ENCODE assay signal across 11 mouse cellular contexts in the genomic region with DNA sequence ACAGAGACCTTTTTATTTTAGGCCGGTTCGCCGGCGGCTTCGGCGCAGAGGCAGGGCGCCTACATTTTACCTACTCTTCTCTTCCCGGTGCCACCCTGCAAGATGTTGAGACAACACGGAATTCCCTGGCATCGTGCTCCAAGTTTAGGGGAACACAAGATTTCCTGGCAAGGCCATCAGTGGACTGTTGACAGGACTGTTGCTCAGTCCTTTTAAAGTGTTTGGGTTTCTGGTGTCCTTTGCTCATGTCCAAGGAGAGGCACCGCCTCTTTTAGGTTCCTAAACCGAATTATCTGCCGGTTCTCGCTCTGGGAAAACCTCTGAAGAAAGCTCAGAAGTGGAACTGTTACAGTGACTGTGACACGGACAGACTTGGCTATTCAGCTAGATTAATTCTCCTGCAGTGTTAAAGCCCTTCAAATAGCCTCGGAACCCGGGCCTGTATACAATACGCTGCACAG. TPM values are rescaled to one million over a fixed set of nuclear protein-coding genes. Genes with fewer than 3 reads are reported as not detected.
DNase-seq lines count a peak whose midpoint lies in the region; ATAC-seq and TF ChIP-seq lines count a peak whose summit lies in the region.
"Had no signal": no experiment of that assay in that cellular context is flagged by ENCODE, and none has a peak within 500 bp of the region (broad histone marks: within the 10 kb centered on the region; RNA-seq: fewer than 3 reads in every experiment).

No protein-coding gene starts in this region.

- H3K27me3 ChIP-seq in E14TG2a.4 (ENCODE audit: insufficient read depth, low read length): peaks cover 90% of the 10 kb centered on the region
- peaks cover 44% of the 10 kb centered on the region for H3K27me3 ChIP-seq in forebrain, embryonic 16.5 days (replicated peaks; ENCODE audit: control insufficient read depth, insufficient read depth, low read length)
- peaks cover 5% of the 10 kb centered on the region; the same call in 1 of the 2 replicates for H3K27me3 ChIP-seq in kidney, postnatal 0 days (ENCODE audit: insufficient read depth, low read length)
- peaks cover 49% of the 10 kb centered on the region for H3K27me3 ChIP-seq in midbrain, embryonic 15.5 days (replicated peaks)
- H3K27me3 ChIP-seq: CH12.LX had no signal

- no peaks in the 10 kb centered on the region for H3K9me3 ChIP-seq in E14TG2a.4 (ENCODE audit: low read length)
- no peaks in the 10 kb centered on the region for H3K9me3 ChIP-seq in forebrain, embryonic 16.5 days (ENCODE audit: control insufficient read depth, low read length)
- no peaks in the 10 kb centered on the region for H3K9me3 ChIP-seq in kidney, postnatal 0 days (replicated peaks; ENCODE audit: low read length)
- no peaks in the 10 kb centered on the region for H3K9me3 ChIP-seq in midbrain, embryonic 15.5 days

- peak overlapping the region; percentile 93 for H3K4me2 ChIP-seq in forebrain, embryonic 16.5 days (ENCODE audit: low read length)
- peak overlapping the region; percentile 67 for H3K4me2 ChIP-seq in kidney, postnatal 0 days (ENCODE audit: low read length)
- H3K4me2 ChIP-seq in midbrain, embryonic 15.5 days: peak overlapping the region; percentile 97

- peak overlapping the region; percentile 78 for H3K4me3 ChIP-seq in E14TG2a.4 (replicated peaks; ENCODE audit: low read length)
- H3K4me3 ChIP-seq in forebrain, embryonic 16.5 days (replicated peaks; ENCODE audit: low read length): peak overlapping the region; percentile 54
- peak overlapping the region; percentile 67 for H3K4me3 ChIP-seq in kidney, postnatal 0 days (replicated peaks; ENCODE audit: low read depth, low read length)
- peak overlapping the region; percentile 50 for H3K4me3 ChIP-seq in midbrain, embryonic 15.5 days
- H3K4me3 ChIP-seq: erythroblast, embryonic 14.5 days had no signal

- peak; percentile 42 for DNase-seq in gastrocnemius, adult 18-20 months (ENCODE audit: low spot score)
- DNase-seq in gastrocnemius, adult 8-10 months (ENCODE audit: low spot score in 2 of 2): no peak
- DNase-seq in kidney, postnatal 0 days (ENCODE audit: low spot score): peak; percentile 57
- DNase-seq in thymus, postnatal 14 days: no peak

- WGBS in forebrain, embryonic 16.5 days: under 1% methylated on average over 18 of the region's 18 CpGs
- 3% methylated on average over 18 of the region's 18 CpGs for WGBS in kidney, postnatal 0 days
- WGBS in midbrain, embryonic 15.5 days: 1% methylated on average over 18 of the region's 18 CpGs

- no peak for ATAC-seq in forebrain, embryonic 16.5 days
- no peak for ATAC-seq in kidney, postnatal 0 days (replicated peaks; ENCODE audit: low FRiP score, low read depth)
- ATAC-seq in midbrain, embryonic 15.5 days (replicated peaks): no peak
- no peak for ATAC-seq in monocyte, adult 5-6 weeks (replicated peaks; ENCODE audit: insufficient number of reproducible peaks, low FRiP score, low TSS enrichment, poor library complexity, severe bottlenecking)

- peaks cover 38% of the 10 kb centered on the region for H3K4me1 ChIP-seq in E14TG2a.4 (replicated peaks; ENCODE audit: low read depth, low read length)
- peaks cover 33% of the 10 kb centered on the region for H3K4me1 ChIP-seq in forebrain, embryonic 16.5 days (replicated peaks; ENCODE audit: control insufficient read depth, insufficient read depth, low read length)
- peaks cover 20% of the 10 kb centered on the region; the same call in 1 of the 2 replicates for H3K4me1 ChIP-seq in kidney, postnatal 0 days (replicated peaks; ENCODE audit: insufficient read depth, low read length)
- H3K4me1 ChIP-seq in midbrain, embryonic 15.5 days: peaks cover 42% of the 10 kb centered on the region

- TF ChIP-seq CTCF in E14TG2a.4 (conservative IDR thresholded peaks at IDR 0.05; ENCODE audit: low read length): no peak
- no peak for TF ChIP-seq CTCF in kidney, postnatal 0 days (IDR thresholded peaks at IDR 0.05; ENCODE audit: low read depth)

- H3K9ac ChIP-seq in forebrain, embryonic 16.5 days (replicated peaks; ENCODE audit: low read depth, low read length): peak overlapping the region; percentile 53
- peak overlapping the region; percentile 89 for H3K9ac ChIP-seq in kidney, postnatal 0 days (ENCODE audit: low read depth, low read length)
- peak overlapping the region; percentile 47 for H3K9ac ChIP-seq in midbrain, embryonic 15.5 days

- H3K36me3 ChIP-seq in E14TG2a.4 (ENCODE audit: insufficient read depth, low read length): no peaks in the 10 kb centered on the region
- H3K36me3 ChIP-seq in forebrain, embryonic 16.5 days (ENCODE audit: control insufficient read depth, insufficient read depth): no peaks in the 10 kb centered on the region
- H3K36me3 ChIP-seq in kidney, postnatal 0 days (ENCODE audit: insufficient read depth, low read length): no peaks in the 10 kb centered on the region
- no peaks in the 10 kb centered on the region for H3K36me3 ChIP-seq in midbrain, embryonic 15.5 days (replicated peaks)

- no peak overlapping the region for H3K27ac ChIP-seq in forebrain, embryonic 16.5 days (ENCODE audit: low read length)
- H3K27ac ChIP-seq in kidney, postnatal 0 days: peak overlapping the region; percentile 96
- H3K27ac ChIP-seq in midbrain, embryonic 15.5 days: peak overlapping the region; percentile 72; the same call in 1 of the 2 replicates

RNA-seq across cellular contexts. Expression of a gene that starts 0.4 kb away (rescaled TPM):
- total RNA-seq in gastrocnemius, adult 18-20 months (2021): 1 to 10 TPM; 1.7 to 2.0 TPM
- 1 to 10 TPM; 1.1 to 1.5 (median 1.3) TPM for total RNA-seq in gastrocnemius, adult 8-10 months (2022)
- polyA plus RNA-seq in forebrain, embryonic 16.5 days (2015; fragmentation: Nextera tagmentation; extraction: Ambion mirVana): 7.4 and 7.7 TPM in 2 replicates
- polyA plus RNA-seq in kidney, postnatal 0 days (2015; fragmentation: Nextera tagmentation; extraction: Ambion mirVana): 76.7 and 77.7 TPM in 2 replicates
- 13.1 and 13.9 TPM in 2 replicates for polyA plus RNA-seq in midbrain, embryonic 15.5 days (2015; fragmentation: Nextera tagmentation; extraction: Ambion mirVana)
- total RNA-seq in monocyte, adult 5-6 weeks (2017): not detected in 3 replicates
- total RNA-seq: CH12.LX; neutrophil, adult 5-6 weeks had no signal
- polyA plus RNA-seq: erythroblast, embryonic 14.5 days had no signal

Comparison
In these comparisons a context has a peak if more than half of its experiments do, and no peak if none do; other contexts are left out.
1. DNase-seq: peak in gastrocnemius, adult 18-20 months (single experiment) and kidney, postnatal 0 days (single experiment); none in gastrocnemius, adult 8-10 months (0 of 2) and thymus, postnatal 14 days (single experiment).
2. Peak in every context shown above with its lines, with median percentiles within 50 percentile points of each other: H3K4me3 ChIP-seq, H3K4me2 ChIP-seq and H3K9ac ChIP-seq.